Mouse (Mus musculus) embryo, embryonic 10 days (tissue): ENCODE data around the gene Prkaa1.
A peak's percentile ranks its signal among the peaks of the same experiment; 100 is the strongest.
"Not testable (repeated sequence)": the region's sequence is repeated elsewhere in the genome, so short reads cannot be mapped to it uniquely, and the experiment has no call there.

ENCODE experiments used
- DNase-seq: peaks from one replicate; pipeline ENCODE4 v3.0.0-alpha.2; 2015; ENCODE audit warnings: low spot score

Gene Prkaa1

DNA sequence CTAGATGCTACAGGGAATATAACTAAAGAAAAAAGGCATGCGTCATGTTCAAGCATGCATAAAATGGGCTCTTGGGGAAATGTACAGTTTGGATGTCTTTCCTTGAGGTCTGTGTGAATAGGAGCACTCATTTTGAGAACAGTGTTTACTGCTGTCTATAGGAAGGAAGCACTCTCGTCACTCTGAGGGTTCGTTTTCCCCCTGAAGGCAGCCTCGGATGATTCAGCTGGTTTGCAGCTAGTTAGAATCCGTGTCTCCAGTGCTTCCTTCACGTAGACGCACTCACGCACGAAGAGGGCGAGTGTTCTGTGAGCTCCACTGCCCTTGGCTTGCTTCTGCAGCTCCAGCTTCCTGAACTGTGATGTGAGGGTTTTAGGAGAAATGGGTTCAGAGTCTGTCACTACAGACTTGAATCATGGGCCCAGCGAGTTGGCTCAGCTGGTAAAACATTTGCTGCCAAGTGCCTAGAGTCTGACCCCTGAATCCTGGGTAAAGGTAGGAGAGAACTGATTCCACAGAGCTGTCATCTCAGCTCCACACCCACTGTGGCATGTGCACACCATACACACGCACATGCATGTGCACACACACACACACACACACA, 29.7 kb downstream of the Prkaa1 start:
- DNase-seq = no peak

DNA sequence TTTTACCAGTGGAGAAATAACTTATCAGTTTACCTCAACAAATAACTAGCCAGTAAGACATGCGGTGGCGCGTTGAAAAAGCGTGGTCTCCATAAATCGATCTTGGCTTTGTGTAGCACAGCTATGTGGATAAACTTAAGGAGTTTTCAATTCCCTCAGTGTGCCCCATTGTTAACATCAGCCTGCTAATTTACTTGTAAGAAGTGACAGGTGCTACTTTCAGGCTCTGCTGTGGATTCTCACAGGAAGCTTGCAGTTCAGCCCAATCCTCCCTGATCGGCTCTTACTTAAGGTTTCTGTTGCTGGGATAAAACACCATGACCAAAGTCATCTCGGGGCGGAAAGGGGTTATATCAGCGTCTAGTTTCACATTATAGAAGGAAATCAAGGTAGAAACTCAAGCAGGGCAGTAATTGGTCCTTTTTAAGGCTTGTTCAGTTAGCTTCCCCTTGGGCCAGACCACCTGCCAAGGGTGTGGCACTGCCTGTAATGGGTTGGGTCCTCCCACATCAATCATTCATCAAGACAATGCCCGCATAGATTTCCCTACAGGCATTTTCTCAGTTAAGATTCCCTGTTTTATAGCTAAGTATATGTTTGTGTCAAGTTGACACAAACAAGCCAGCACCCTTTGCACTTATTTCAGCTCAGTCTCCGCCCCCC, 41.1 kb downstream of the Prkaa1 start:
- no peak for DNase-seq

DNA sequence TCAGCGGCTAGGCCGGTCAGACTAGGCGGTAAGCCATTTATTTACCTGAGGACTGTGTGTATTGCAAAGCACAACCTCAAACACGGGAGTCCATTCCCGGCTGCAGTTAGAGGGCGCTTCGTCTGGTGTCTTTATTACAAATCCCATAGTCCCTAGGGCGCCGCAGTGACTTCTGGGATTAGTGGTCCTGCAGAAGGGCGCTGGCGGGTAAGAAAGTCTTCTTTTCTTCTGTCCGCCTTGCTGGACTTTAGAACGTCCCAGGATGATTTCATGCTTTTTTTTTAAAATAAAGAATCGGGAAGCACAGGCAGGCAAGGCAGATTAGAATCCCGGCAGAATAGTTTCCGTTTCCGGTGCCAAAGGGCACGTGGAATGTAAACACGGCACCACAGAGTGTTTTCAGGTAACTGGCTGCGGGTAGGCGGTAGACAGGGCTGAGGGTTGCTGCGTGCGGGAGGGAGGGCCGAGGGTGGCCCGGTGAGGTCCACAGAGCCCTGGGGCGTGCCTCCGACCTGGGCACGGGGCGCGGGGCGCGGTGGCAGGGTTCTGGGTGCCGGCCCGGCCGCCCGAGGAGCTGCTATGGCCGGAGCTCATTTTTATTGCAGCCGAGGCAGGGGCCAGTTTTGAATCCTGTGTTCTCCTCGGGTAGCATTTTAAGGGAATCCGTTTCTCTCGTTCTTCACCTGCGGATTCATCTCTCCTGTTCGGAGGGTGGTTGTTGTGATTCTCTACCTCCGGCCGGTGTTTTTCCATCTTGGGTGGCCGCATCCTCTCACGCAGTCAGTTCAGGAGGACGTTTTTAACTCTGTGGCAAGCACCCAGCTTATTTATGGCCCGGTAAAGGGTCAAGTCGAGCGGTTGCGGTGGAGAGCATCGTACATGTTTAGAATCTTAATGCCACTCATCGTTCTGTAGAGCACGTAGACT, 42.0 kb downstream of the Prkaa1 start, which contains the start of gene Ttc33:
Ttc33 (plus strand) TSS at position 160 of the 927 bp plus-strand sequence.
- peak; percentile 82 for DNase-seq

DNA sequence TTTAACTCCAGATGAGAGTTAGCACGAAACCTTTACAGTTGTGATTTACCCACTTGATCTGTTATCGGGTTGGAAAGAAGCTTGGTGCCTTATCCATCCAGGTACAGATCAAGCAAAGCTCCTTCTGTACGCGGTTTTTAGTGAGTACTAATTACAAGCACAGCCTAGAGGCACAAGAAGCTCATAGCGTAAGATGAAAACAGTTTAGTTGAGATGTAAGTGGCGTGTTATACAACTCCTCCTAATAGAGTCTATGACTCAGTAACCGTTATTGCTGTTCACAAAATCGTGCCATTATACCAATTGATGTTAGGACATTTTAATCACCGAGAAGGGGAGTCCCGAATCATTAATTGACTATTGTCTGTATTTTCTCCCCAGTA, 42.6 kb downstream of the Prkaa1 start:
- no peak for DNase-seq

DNA sequence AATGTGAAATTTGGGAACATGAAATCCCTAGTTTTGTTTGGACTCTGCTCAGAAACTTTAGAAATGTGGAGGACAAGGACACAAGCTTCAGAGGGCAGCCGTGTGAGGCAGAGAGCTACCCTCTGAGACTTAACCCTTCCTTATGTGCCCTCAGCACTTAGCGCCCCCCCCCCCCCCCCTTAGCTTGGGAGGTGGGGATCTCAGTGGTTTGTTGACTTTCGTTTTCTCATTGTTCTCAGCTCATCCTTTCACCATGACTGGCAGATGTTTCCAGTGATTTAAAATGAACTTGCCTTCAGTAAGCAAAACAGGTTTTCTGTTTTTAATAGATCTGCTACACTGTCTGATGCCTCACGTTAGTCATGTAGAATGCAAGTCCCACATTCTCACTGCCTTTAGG, 43.5 kb downstream of the Prkaa1 start:
- no peak for DNase-seq

DNA sequence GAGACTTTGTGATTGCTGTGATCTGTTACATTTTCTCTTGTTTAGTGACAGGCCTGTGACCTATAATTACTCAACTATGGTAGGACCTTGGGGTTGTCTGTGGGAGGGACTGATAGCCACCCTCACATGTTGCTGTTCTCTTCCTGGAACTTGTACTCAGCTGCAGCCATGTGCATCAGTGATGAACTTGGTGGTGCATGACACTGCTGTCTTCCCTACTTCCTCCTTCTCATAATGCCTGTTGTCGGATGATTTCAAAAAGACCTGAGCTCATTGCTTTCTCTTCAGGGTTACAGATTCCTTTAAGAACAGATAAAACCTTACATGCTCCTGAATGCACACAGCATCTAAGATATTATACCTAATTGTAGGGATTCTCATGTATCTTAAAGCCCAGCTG, 44.4 kb downstream of the Prkaa1 start:
- DNase-seq = no peak

DNA sequence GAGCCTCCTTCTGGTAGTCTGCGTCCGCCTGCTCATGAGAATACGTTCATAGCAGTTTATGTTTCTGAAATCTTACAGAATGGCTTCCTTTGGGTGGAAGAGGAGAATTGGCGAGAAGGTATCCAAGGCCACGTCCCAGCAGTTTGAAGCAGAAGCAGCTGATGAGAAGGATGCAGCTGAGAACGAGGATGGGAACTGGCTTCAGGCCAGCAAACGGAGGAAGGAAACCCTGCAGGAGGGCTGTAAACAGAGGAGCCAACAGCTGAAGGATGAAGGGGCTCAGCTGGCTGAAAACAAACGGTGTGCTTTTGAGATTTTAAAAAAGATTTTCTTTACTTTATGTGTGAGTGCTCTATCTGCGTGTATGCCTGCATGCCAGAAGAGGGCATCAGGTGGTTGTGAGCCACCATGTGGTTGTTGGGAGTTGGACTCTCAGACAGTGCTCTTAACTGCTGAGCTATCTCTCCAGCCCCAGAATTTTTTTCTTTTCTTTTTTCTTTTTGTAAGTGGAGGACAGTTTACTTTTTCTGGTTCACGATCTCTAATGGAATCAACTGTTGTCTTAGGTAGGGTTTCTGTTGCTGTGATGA, 45.9 kb downstream of the Prkaa1 start:
- DNase-seq = no peak

DNA sequence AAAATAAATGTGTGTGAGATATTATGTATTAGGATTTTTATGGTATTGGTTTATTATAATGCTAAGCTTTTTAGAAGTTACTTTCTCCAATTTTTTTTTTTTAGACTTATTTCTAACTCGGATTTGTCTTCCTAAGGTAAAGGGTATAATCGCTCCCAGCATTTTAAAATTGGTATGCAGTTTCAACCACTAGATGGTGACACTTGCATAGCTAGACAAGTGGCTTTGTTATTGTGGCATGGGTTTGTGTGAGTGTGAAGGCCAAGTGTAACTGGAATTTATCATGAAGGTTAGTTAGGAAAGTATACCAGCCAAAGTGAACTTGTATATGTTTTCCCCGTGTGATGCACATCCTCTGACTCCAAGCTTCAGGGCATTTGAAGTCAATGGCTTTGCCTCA, 50.2 kb downstream of the Prkaa1 start:
- no peak for DNase-seq

DNA sequence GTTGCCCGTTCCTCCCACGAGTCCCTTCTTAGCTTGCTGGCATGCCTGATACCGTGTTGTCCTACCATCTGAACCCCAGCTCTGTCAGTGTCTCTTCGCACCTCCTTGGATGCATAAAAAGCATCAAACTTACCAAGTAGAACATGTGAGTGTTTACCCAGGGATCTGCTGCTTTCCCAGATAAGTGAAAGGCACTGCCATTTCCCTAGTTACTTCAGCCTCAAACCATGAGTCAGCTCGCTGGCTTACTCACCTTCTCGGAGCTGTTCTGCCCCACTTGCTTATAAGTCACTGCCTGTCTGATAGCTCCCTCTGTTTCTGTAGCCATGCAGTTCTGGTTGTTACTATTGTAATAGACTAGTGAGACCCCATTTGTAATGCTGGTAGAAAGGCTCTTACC, 50.8 kb downstream of the Prkaa1 start:
- no peak for DNase-seq

DNA sequence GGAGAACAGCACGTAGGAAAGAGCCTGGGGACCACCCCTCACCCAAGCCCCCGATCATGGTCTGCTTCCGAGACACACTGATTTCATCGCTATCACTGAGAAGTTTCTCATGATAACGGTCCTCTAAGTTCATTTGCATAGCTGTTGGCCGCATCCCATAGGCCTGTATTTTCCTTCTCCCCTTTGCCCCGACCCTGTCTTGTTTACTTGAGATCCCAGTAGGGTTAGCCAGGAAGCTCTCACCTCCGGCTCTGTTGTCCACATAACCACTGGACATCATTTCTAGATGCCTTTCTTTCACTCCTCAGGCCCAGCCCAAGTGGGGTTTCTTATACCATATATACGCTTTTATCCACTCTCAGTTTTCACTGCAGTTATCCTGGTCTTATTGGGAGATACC, 51.3 kb downstream of the Prkaa1 start:
- DNase-seq = no peak

DNA sequence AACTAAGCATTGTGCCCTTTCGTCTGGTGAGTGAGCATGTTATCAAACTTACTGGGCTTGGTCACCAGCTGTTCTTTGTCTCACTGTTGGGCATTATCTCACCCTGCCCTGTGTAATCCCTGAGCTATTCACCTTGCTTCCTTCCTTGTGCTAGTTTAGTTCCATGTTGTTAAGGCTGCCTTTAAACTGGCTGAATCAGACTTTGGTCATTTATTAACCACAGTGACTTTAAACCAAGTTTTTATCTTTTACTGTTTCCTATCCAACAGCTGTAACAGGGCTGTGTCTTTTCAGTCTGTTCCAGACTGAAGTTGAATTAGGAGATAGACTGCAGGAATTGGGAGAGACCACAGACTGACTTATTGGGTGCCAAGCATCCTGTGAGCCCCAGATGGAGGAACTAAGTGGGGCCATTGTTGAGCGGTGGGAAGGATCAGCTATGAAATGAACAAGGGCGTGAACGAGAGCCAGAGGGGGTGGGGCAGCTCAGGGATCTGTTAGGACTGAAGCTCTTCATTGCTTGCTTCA, 52.4 kb downstream of the Prkaa1 start:
- DNase-seq = no peak

DNA sequence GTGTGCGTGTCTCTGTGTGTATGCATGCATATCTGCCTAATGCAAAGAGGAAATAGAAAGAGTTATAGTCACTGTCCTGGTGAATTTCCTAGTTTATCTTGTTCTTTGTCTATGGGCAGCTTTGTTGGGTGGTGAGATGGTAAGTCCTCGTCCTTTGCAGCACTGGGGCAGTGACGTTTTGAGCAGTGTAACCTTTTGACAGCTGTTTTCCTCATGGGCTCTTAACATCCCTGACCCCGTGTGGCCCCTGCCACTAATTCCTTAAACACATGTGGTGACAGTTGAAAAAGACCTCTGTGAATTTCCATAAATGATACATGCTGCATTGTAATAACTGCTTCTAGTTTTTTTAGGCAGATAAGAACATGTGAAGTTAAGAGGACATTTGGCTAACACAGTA, 53.0 kb downstream of the Prkaa1 start:
- DNase-seq = peak; percentile 34

DNA sequence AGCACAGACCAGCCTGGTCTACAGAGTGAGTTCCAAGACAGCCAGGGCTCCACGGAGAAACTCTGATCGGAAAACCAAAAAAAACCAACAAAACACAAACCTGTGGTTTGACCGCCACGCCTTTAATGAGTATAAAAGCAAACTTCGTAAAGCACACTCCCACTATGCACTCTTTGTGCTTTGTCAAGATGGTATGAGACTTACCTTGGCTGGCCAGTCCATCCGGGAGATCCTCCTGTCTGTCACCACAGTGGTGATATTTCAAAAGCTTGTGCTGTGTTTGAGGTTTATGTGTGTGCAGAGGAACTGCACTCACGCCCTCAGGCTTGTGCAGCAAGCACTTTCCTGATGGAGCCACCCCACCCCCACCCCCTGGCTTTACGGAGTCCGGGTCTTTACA, 61.6 kb downstream of the Prkaa1 start:
- DNase-seq = no peak

DNA sequence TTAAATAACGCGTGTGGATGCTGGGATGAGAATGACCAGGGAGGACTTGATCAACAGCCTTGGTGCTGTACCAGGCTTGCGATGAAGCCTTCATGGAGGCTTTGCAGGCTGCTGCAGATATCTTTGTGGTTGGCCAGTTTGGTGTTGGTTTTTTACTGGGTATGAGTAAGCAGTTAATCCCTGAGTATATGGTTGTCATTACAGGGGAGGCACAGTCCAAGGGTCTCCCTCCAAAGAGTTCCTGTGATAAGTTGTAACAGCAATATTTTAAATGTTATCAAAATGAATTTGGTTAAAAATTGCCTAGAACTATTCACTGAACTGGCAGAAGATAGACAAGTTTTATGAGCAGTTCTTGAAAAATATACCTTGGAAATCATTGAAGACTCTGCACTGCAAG, 65.5 kb downstream of the Prkaa1 start:
- DNase-seq = no peak

DNA sequence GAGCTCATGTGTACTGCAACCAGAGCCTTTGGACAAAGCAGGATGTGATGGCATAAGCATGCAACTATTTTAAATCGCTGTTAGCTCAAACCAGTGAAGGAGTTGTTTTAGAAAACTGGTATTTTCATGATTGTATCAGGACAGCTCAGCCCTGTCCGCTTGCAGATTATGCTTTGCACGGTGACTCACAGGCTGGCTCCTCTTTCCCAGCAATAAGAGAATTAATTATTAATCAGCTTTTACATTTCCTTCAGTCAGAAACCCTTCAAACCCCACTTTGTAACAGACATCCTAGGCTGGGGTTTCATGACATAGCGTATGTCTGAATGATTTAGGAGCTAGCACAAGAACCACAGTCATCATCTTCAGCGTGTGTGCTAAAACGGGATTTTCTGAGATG, 76.8 kb downstream of the Prkaa1 start:
- no peak for DNase-seq

DNA sequence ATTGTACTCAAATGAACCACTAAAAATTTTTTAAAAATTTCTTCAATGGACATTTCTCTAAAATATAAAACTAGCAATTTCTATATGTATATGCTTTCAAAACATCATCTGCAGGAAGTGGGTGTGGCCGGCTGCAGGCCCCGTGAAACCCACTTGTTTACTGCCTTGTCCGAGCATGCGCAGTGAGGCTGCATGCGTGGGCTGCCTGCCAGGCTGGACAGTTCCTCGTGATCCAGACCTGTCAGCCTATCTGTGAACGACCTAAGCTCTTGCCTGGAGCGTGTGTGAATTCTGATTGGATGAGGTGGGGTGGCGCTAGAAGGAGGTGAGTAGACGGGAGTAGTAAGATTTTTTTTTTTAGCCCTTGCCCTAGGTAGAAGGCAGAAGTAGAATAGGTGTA, 87.1 kb downstream of the Prkaa1 start:
- DNase-seq = not testable (repeated sequence)
